Mouse (Mus musculus): ENCODE data around the gene Kl. TPM values are rescaled to one million over a fixed set of nuclear protein-coding genes. Genes with fewer than 3 reads are reported as not detected.

The Kl gene
- under 1 TPM; 0.08 to 0.17 TPM for total RNA-seq (2021)

DNA sequence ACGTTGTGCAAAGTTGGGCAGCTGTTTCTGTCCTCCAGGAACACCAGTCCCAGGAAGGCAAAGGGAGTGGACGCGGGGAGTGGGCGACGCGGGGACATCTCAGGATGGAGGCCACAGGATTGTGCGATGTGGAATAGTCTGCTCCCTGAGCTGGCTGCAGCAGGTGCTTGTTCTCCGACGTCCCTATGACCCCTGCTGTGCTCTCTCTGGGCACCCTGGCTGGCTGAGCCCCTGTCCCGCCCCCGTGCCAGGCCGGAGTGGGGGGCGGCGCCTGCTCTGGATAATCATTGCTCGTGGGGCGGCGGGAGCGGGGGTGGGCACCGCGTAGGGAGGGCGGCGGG is at the start of gene Kl:
Kl (plus strand) TSS at position 280 of the 341 bp plus-strand sequence.
- no peak for DNase-seq (ENCODE audit: low spot score)
- intact Hi-C loops (cut with DNase I), result no loop called here

DNA sequence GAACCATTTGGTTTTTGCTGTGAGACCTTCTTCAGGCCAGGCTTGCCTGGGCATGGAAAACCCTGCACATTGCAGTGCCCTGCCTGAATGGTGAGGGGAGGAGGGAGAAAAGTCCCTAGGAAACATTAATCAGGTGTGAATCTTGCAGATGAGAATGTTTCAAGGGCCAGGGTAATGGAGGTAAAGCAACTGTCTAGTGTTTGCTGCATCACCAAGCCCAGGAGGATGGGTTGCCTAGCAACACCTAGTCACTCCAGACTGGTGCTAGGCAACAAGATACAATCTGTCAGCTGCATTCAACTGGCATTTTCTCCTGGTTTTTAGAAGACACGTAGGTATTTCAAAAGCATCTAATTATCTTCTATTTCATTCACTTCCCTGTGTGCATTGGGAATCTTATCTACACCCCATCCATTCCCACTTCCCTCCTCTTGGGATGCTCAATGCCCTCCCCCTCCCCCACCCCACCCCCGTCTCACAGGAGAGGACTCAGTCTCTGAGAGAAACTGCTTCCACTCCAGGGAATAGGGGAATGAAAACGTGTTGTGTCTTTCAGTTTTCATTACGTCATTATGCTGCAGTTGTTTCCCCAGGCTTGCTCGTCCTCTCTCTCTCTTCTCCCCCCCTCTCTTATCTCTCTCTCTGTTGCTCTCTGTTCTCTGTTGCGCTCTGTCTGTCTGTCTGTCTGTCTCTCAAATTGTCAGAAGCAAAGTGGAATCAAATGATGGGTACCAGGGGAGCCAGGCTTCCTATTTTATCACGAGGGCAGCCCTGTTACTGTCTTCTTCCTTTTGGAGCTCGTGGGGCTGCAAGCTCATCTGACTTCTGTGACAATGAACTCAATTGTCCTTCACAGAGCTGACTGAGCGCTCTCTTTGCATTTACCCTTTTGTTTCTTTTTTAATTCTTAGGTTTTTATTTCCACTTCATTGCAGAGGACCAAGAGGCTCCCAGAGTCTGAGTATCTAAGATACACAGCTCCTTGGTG is 46.1 kb upstream of the Kl start:
- intact Hi-C loops (cut with DNase I), result no loop called here

GRCm38 (mm10) chr5:150912156-150912555 is 40.3 kb upstream of the Kl start:
- no peak for DNase-seq (ENCODE audit: low spot score)
- intact Hi-C loops (cut with DNase I), result no loop called here

More for the DNA sequence above, 46.1 kb upstream of the Kl start:
- no peak for DNase-seq (ENCODE audit: low spot score)

DNA sequence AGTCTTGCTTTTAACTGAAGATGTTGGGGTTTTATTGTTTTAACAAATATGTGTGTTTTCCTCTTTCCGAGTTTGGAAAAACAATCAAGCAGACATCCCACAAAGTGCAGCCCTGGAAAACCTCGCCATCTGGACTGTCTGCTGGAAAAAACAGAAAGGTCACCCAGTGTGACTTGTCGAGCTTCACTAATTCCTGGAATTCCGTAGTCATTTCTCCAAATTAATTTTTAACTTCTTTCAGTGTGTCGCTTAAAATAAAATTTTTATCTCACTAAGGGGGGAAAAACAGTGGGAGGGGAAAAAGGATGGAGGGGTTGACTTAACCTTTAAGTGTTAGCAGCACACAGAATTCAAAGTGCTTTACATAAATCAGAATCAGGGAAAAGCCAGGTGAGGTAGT is 39.8 kb upstream of the Kl start:
- no peak for DNase-seq (ENCODE audit: low spot score)
- intact Hi-C loops (cut with DNase I), result no loop called here

- intact Hi-C loops (cut with DNase I), result no loop called here
- DNase-seq (ENCODE audit: low spot score), result no peak
Measured at GRCm38 (mm10) chr5:150915080-150916055, 37.0 kb upstream of the Kl start.

DNA sequence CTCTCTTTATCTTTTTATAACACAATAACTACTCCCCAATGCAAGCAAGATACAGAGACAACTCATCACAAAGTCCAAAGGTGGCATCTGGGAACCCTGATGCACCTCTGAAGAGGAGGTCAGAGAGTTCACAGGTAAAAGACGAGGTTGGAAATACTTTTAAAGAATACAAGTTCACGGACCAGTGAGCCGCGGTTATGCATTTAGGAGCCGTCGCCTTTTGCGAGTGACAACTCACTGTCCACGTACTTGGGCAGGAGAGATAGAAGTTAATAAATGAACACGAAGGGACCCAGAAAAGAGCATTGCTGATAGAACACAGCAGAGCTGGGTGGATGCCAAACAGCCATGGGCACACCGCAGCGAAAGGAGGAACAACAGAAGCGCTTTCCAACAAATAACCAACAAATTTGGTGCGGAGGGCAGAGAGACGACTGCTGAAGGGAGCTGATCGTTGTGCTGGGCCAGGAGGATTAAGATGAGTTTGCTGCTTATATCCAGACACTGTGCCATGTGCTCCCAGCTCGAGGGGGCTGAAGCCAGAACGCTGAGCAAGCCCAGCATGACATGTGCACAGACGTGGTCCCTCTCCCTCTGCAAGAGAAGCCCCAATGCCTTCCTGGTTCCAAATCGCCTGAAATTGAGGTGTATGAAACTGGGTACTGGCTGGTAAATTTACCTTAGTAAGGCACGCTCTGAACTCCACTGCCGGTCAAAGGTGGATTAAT is 35.1 kb upstream of the Kl start:
- DNase-seq (ENCODE audit: low spot score), result no peak
- intact Hi-C loops (cut with DNase I), result no loop called here

DNA sequence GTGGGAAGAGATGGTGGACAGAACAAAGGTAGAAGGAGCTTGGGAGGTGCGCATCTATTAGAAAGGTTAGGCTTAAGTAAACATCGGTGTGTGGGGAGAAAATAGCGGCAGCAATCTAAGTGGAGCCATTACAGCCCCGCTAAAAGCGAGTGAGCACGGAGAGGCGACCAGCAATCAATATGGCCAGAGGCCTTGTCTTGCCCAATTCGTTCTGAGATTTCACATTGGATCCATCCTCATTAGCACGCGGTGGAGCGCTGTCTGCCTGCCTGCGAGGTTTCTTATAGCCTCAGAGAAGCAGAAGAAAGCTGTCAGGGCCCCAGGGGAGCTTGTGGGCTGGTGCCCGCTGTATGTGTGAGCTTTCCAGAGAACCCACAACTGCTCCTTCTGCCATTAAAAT is 33.8 kb upstream of the Kl start:
- no peak for DNase-seq (ENCODE audit: low spot score)
- intact Hi-C loops (cut with DNase I), result no loop called here

- no peak for DNase-seq (ENCODE audit: low spot score)
- intact Hi-C loops (cut with DNase I), result no loop called here
Measured at GRCm38 (mm10) chr5:150919269-150919668, 33.1 kb upstream of the Kl start.

DNA sequence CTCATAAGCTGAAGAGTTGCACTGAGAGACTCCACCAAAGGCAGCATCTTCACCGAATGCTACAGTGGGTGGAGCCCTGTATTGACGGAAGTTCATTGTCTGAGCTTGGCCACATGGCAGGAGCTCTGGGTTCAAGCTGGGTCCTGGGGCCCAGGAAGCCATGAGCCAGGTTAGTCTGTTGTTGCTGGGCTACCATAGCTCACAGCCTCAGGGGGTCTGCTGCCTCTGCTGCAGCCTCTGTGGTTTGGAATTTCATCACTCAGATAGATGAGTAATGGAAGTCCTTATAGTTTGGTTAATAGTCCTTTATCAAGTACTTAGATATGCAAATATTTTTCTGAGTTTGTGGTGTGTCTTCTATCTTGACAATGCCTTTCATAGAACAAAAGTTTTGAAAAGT is 32.4 kb upstream of the Kl start:
- DNase-seq (ENCODE audit: low spot score), result no peak
- intact Hi-C loops (cut with DNase I), result no loop called here

DNA sequence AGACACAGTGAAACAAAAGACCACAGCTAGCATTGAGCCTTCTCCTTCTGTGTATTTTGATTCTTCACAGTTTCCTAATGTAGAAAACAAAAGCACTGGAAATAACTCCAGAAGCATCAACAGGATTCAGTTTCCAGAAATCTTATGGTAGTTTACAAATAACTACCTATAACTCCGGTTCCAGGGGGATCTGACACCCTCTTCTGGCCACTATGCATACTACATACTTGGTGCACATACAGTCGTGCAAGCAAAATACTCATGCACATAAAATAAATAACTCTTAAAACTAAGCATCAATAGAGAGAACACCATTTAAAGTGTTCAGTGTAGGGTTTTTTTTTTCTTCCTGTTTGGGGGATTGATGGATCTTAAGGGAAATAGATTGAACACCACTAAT is 23.0 kb upstream of the Kl start:
- intact Hi-C loops (cut with DNase I), result no loop called here
- no peak for DNase-seq (ENCODE audit: low spot score)

DNA sequence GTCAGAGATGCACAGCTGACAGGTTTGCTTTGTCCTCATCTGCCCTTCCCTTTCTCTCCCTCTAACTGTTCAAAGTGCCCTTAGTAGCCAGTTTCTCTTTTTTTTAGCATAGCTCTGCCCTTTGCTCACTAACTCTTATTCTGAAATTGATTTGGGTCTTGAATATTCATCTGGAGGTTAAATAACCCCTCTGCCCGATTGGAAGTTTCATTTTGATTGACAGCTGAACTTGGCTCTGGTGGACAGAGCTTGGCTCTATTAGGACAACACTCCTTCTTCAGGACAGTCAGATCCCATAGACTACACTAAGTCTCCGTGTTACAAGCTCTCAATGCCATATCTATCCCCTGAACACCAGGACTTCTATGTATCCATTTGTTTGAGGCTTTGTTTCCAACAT is 19.8 kb upstream of the Kl start:
- no peak for DNase-seq (ENCODE audit: low spot score)
- intact Hi-C loops (cut with DNase I), result no loop called here

DNA sequence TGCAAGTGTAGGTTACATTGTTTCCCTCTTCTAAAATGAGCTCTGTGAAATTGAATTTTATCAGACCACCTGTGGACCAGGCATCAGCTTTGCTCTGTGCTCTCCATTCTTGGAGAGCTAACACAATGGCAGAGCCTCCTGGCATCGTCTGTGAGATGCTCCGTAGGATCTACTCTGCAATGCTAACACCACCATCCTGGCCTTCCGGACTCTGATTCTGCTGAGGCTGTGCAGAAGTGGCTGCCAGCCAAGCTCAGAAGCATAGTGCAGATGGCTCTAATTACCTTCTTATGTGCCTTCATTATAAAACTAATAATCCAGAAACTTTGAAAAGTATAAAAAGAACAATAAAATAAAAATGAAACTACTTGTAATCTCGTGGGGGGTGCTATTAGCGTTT is 16.2 kb upstream of the Kl start:
- intact Hi-C loops (cut with DNase I), result no loop called here
- DNase-seq (ENCODE audit: low spot score), result no peak

DNA sequence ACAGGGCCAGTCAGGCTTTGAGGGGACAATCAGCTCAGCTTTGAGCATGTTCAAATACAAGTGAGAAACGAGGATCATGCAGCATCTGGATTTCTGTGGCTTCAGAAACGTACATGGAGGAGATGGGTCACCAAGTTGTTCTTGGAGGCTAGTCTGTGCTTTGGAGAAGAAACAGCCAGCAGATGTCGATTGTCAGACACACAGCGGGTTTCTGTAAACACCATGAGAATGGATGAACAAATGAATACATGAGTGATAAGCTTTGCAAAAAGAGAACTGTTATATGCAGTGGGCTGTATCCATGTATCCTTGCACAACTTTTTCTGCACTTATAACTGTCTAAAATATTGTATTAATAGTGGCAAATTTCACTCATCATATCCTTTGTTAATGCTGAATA is 15.6 kb upstream of the Kl start:
- intact Hi-C loops (cut with DNase I), result no loop called here
- DNase-seq (ENCODE audit: low spot score), result no peak

DNA sequence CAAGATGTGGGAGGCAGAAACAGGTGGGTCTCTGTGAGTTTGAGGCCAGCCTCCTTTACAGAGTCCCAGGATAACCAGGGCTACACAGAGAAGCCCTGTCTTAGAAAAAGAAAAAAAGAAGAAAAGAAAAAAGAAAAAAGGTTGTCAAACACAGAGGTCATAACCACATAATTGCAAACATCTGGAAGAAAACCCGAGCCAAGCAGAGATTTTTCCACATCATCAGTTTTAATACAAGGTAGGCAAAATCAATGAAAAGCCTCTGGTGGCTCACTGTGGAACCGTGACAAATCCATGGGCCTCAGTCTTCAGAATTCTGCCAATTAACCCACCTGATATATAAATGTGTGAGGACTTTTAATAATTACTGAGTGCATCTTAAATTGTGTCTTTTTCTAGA is 14.9 kb upstream of the Kl start:
- intact Hi-C loops (cut with DNase I), result no loop called here
- no peak for DNase-seq (ENCODE audit: low spot score)

DNA sequence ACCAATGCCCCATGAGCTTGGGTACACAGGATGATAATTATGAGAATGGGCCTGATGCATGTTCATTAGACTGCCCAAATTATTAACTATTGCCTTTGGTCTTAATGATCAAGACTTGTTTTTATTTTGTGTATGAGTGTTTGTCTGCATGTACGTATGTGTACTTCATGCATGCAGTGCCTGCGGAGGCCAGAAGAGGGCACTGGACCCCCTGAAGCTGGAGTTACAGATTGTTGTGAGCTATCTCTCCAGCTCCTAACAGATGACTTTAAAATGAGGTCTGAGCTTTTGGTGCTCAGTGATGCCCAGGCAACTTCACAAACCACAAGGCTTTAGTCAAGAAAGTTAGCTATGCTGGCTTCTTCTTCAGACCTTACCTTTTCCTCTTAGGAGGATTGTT is 6.8 kb upstream of the Kl start:
- intact Hi-C loops (cut with DNase I), result no loop called here
- DNase-seq (ENCODE audit: low spot score), result no peak

DNA sequence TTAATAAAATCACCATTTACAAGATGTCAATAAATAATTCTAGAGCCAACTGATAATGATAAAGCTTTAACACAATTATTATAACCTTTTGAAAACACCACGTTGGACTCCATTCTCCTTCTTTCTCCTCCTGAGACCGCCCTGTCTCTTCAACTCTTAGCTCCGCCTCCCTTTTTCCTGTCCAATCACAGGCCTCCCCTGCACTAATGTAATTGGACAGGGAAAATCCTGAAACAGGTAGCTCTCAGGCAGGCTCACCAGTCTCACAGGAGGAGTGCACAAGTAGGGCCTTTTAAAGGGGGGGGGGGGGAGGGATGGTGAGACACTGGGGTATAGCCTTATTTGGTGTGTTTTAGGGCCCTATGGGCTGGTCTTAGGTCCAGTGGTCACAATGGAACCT is 3.3 kb upstream of the Kl start:
- DNase-seq (ENCODE audit: low spot score), result no peak
- intact Hi-C loops (cut with DNase I), result no loop called here

- DNase-seq (ENCODE audit: low spot score), result no peak
- intact Hi-C loops (cut with DNase I), result no loop called here
Measured at GRCm38 (mm10) chr5:150951325-150951724, 1.1 kb upstream of the Kl start.

DNA sequence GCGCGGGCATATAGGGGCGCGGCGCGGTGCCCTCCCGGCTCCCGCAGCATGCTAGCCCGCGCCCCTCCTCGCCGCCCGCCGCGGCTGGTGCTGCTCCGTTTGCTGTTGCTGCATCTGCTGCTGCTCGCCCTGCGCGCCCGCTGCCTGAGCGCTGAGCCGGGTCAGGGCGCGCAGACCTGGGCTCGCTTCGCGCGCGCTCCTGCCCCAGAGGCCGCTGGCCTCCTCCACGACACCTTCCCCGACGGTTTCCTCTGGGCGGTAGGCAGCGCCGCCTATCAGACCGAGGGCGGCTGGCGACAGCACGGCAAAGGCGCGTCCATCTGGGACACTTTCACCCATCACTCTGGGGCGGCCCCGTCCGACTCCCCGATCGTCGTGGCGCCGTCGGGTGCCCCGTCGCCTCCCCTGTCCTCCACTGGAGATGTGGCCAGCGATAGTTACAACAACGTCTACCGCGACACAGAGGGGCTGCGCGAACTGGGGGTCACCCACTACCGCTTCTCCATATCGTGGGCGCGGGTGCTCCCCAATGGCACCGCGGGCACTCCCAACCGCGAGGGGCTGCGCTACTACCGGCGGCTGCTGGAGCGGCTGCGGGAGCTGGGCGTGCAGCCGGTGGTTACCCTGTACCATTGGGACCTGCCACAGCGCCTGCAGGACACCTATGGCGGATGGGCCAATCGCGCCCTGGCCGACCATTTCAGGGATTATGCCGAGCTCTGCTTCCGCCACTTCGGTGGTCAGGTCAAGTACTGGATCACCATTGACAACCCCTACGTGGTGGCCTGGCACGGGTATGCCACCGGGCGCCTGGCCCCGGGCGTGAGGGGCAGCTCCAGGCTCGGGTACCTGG is 488 bp downstream of the Kl start:
- no peak for DNase-seq (ENCODE audit: low spot score)
- intact Hi-C loops (cut with DNase I), result no loop called here

- intact Hi-C loops (cut with DNase I), result no loop called here
- DNase-seq (ENCODE audit: low spot score), result no peak
Measured at GRCm38 (mm10) chr5:150954791-150955190, 2.4 kb downstream of the Kl start.
